In genomic region chr11:57657370-57658072, GRCm38 (mm10) we compare ENCODE assay signal across 10 mouse cellular contexts. TPM values are rescaled to one million over a fixed set of nuclear protein-coding genes. Genes with fewer than 3 reads are reported as not detected.
DNase-seq lines count a peak whose midpoint lies in the region; ATAC-seq and TF ChIP-seq lines count a peak whose summit lies in the region.
"Had no signal": no experiment of that assay in that cellular context is flagged by ENCODE, and none has a peak within 500 bp of the region (broad histone marks: within the 10 kb centered on the region; RNA-seq: fewer than 3 reads in every experiment).

No protein-coding gene starts in this region.

- TF ChIP-seq CTCF in small intestine, adult 2 months (IDR thresholded peaks at IDR 0.05; ENCODE audit: extremely low read depth, insufficient read length, insufficient replicate concordance, low read depth, low read length), result no peak

- TF ChIP-seq POLR2A in small intestine, adult 2 months (IDR thresholded peaks at IDR 0.05; ENCODE audit: low read depth, low read length), result no peak

- intact Hi-C loops in heart, postnatal 25 days (cut with DNase I), result no loop called here

- H3K9me3 ChIP-seq in heart, embryonic 13.5 days, result no peaks in the 10 kb centered on the region
- no peaks in the 10 kb centered on the region for H3K9me3 ChIP-seq in limb, embryonic 10.5 days (replicated peaks)

- no peak for DNase-seq in heart, postnatal 25 days (ENCODE audit: low spot score)
- peak; percentile 76 for DNase-seq in R1 (ENCODE audit: low read depth, low spot score)
- no peak for DNase-seq in limb, embryonic 10.5 days (ENCODE audit: low spot score)
- DNase-seq in cerebellum, adult 9-11 months, result no peak
- DNase-seq in cerebellum, adult 18-20 months, result no peak
- DNase-seq: heart, postnatal 4 days; kidney, adult 18-20 months had no signal

- no peaks in the 10 kb centered on the region for H3K27me3 ChIP-seq in heart, embryonic 13.5 days (replicated peaks)
- H3K27me3 ChIP-seq in limb, embryonic 10.5 days (ENCODE audit: low read depth, poor library complexity, severe bottlenecking), result no peaks in the 10 kb centered on the region
- no peaks in the 10 kb centered on the region for H3K27me3 ChIP-seq in small intestine, adult 2 months (ENCODE audit: control insufficient read depth, insufficient read depth, low read length)

- ATAC-seq in heart, embryonic 13.5 days (ENCODE audit: extremely low read depth, insufficient number of reproducible peaks, low FRiP score, low TSS enrichment), result no peak

- 74% methylated on average over 9 of the region's 9 CpGs for WGBS in heart, embryonic 13.5 days
- WGBS in limb, embryonic 10.5 days, result 94% methylated on average over 9 of the region's 9 CpGs
- WGBS in small intestine, adult 2 months, result 47% methylated on average over 9 of the region's 9 CpGs

- peaks cover 2% of the 10 kb centered on the region; the same call in 1 of the 2 replicates for H3K36me3 ChIP-seq in heart, embryonic 13.5 days
- no peaks in the 10 kb centered on the region for H3K36me3 ChIP-seq in limb, embryonic 10.5 days
- H3K36me3 ChIP-seq in small intestine, adult 2 months (ENCODE audit: control insufficient read depth, insufficient read depth, low read length), result no peaks in the 10 kb centered on the region

- peak overlapping the region; percentile 42; the same call in 1 of the 2 replicates for H3K4me2 ChIP-seq in heart, embryonic 13.5 days

- no peak overlapping the region for H3K27ac ChIP-seq in heart, embryonic 13.5 days (replicated peaks)
- H3K27ac ChIP-seq in limb, embryonic 10.5 days, result peak overlapping the region; percentile 63; the same call in 1 of the 2 replicates
- peak overlapping the region; percentile 77 for H3K27ac ChIP-seq in small intestine, adult 2 months (ENCODE audit: insufficient read depth, low read depth, low read length)
- H3K27ac ChIP-seq: macrophage had no signal

- H3K4me3 ChIP-seq in heart, embryonic 13.5 days, result no peak overlapping the region
- no peak overlapping the region for H3K4me3 ChIP-seq in limb, embryonic 10.5 days
- no peak overlapping the region for H3K4me3 ChIP-seq in small intestine, adult 2 months (ENCODE audit: low read depth, low read length)

- peaks cover 67% of the 10 kb centered on the region for H3K4me1 ChIP-seq in heart, embryonic 13.5 days
- peaks cover 68% of the 10 kb centered on the region for H3K4me1 ChIP-seq in limb, embryonic 10.5 days
- H3K4me1 ChIP-seq in small intestine, adult 2 months (ENCODE audit: control insufficient read depth, insufficient read depth, insufficient read length, low read length), result peaks cover 59% of the 10 kb centered on the region

- no peak overlapping the region for H3K9ac ChIP-seq in heart, embryonic 13.5 days

RNA-seq across cellular contexts. Expression of gene Galnt10, which starts 12.3 kb away (rescaled TPM):
- 10.3 and 11.4 TPM in 2 replicates for polyA plus RNA-seq in heart, embryonic 13.5 days (2015; fragmentation: Nextera tagmentation; extraction: Ambion mirVana)
- total RNA-seq in heart, postnatal 25 days (2021), result 1 to 10 TPM; 8.4 to 9.0 TPM
- polyA plus RNA-seq in limb, embryonic 10.5 days (2016; fragmentation: Nextera tagmentation; extraction: Ambion mirVana), result 20.3 and 22.3 TPM in 2 replicates
- 21.6 and 37.0 TPM in 2 replicates for polyA plus RNA-seq in small intestine, adult 2 months (2012; rRNA removed)
